Mouse (Mus musculus) myocyte (in vitro differentiated cells): ENCODE measurements at regions not wholly inside any gene's neighbourhood (a gene's known extent, or its start where the extent isn't known, plus 50 kb on each side); places are given as distances from the start of the nearest gene placed in this dataset.

Experiments used
- H3K27me3 ChIP-seq: one replicate; pipeline ENCODE4 v1.6.1; 2011; ENCODE audit not compliant: control insufficient read depth, insufficient read depth, insufficient read length
- H3K36me3 ChIP-seq: one replicate; pipeline ENCODE4 v1.6.1; 2011; ENCODE audit not compliant: control insufficient read depth, insufficient read depth
- H3K4me2 ChIP-seq: one replicate; pipeline ENCODE4 v1.6.1; 2011; ENCODE audit warnings: low read depth, control low read depth
- H3K4me3 ChIP-seq: one replicate; pipeline ENCODE4 v1.5.1; 2011; ENCODE audit warnings: mild to moderate bottlenecking, control low read depth, moderate library complexity
- H3K79me2 ChIP-seq: one replicate; pipeline ENCODE4 v1.6.1; 2011; ENCODE audit not compliant: control insufficient read depth, insufficient read depth
- H3ac ChIP-seq: one replicate; pipeline ENCODE4 v1.6.1; 2011; ENCODE audit not compliant: control insufficient read depth, insufficient read length
- CEBPB ChIP-seq: IDR thresholded peaks from 2 replicates; pipeline ENCODE4 v1.6.1; 2011; ENCODE audit warnings: mild to moderate bottlenecking, moderate library complexity; ENCODE audit not compliant: poor library complexity, insufficient read depth, severe bottlenecking
- E2F4 ChIP-seq: IDR thresholded peaks from one replicate; pipeline ENCODE4 v1.6.1; 2011; ENCODE audit warnings: mild to moderate bottlenecking, control low read depth, moderate library complexity; ENCODE audit not compliant: insufficient read depth
- MAX ChIP-seq: IDR thresholded peaks from one replicate; pipeline ENCODE4 v1.6.1; 2011; ENCODE audit warnings: low read depth, mild to moderate bottlenecking, control low read depth
- MYOD1 ChIP-seq, 3 experiments: IDR thresholded peaks; one replicate each; pipeline ENCODE4 v1.6.1; 2011; ENCODE audit warnings: control low read depth in 2 of 3, low read depth in 2 of 3, mild to moderate bottlenecking in 2 of 3, moderate library complexity in 1 of 3; ENCODE audit not compliant: insufficient read length in 2 of 3, control insufficient read depth in 1 of 3
- MYOG ChIP-seq, 3 experiments: IDR thresholded peaks; one replicate each; pipeline ENCODE4 v1.6.1; 2011; ENCODE audit warnings: control low read depth in 2 of 3, low read depth in 2 of 3, mild to moderate bottlenecking in 2 of 3; ENCODE audit not compliant: insufficient read length in 2 of 3, control insufficient read depth in 1 of 3, insufficient read depth in 1 of 3
- POLR2A ChIP-seq: IDR thresholded peaks from one replicate; pipeline ENCODE4 v1.6.1; 2011; ENCODE audit warnings: low read depth, mild to moderate bottlenecking, control low read depth, moderate library complexity; ENCODE audit not compliant: insufficient read length
- POLR2AphosphoS2 ChIP-seq: IDR thresholded peaks from one replicate; pipeline ENCODE4 v1.6.1; 2011; ENCODE audit warnings: low read depth, control low read depth; ENCODE audit not compliant: insufficient read length
- REST ChIP-seq: IDR thresholded peaks from one replicate; pipeline ENCODE4 v1.6.1; 2011; ENCODE audit warnings: mild to moderate bottlenecking, control low read depth, moderate library complexity; ENCODE audit not compliant: insufficient read depth, insufficient read length
- SRF ChIP-seq: IDR thresholded peaks from one replicate; pipeline ENCODE4 v1.6.1; 2011; ENCODE audit warnings: low read depth; ENCODE audit not compliant: control insufficient read depth, insufficient read length
- TCF12 ChIP-seq: IDR thresholded peaks from one replicate; pipeline ENCODE4 v1.6.1; 2011; ENCODE audit warnings: mild to moderate bottlenecking, control low read depth; ENCODE audit not compliant: poor library complexity, insufficient read depth, severe bottlenecking
- TCF3 ChIP-seq: IDR thresholded peaks from one replicate; pipeline ENCODE4 v1.6.1; 2011; ENCODE audit warnings: low read depth, control low read depth; ENCODE audit not compliant: insufficient read length
- USF1 ChIP-seq: IDR thresholded peaks from one replicate; pipeline ENCODE4 v1.6.1; 2011; ENCODE audit warnings: low read depth, mild to moderate bottlenecking, control low read depth, moderate library complexity

DNA sequence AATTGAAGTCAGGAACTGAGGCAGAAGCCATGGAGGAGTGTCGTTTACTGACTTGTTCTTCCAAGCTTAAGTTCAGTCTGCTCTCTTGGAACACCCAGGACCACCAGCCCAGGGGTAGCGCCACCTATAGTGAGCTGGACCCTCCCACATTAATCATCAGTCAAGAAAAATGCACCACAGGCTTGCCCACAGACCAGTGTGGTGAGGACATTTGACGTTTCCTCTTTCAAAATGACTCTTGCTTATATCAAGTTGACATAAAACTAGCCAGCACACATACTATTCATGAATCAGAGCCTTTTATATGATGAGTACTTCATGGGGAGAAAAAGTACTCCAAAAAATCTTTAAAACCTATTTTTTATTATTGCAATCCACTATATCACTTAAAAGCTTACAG lies 69.7 kb upstream of the Paip1 start:
- no peak overlapping the region for H3K4me2 ChIP-seq
- H3K27me3 ChIP-seq = no peaks in the 10 kb centered on the region
- no peak overlapping the region for H3K4me3 ChIP-seq
- TF ChIP-seq MYOD1 (IDR thresholded peaks at IDR 0.05; ENCODE audit: control insufficient read depth in 1 of 3, insufficient read length in 2 of 3, low read depth in 2 of 3) = no peak
- TF ChIP-seq POLR2AphosphoS2 = no peak
- TF ChIP-seq TCF3 = no peak
- TF ChIP-seq MAX = no peak
- TF ChIP-seq USF1 = no peak
- no peak for TF ChIP-seq CEBPB
- TF ChIP-seq E2F4 = no peak
- no peak for TF ChIP-seq TCF12
- TF ChIP-seq POLR2A = no peak
- TF ChIP-seq REST = no peak
- no peak for TF ChIP-seq MYOG (IDR thresholded peaks at IDR 0.05; ENCODE audit: control insufficient read depth in 1 of 3, insufficient read depth in 1 of 3, insufficient read length in 2 of 3, low read depth in 2 of 3)
- TF ChIP-seq SRF = no peak
- H3K79me2 ChIP-seq = no peaks in the 10 kb centered on the region
- H3K36me3 ChIP-seq = peaks cover 18% of the 10 kb centered on the region
- H3ac ChIP-seq = no peak overlapping the region

DNA sequence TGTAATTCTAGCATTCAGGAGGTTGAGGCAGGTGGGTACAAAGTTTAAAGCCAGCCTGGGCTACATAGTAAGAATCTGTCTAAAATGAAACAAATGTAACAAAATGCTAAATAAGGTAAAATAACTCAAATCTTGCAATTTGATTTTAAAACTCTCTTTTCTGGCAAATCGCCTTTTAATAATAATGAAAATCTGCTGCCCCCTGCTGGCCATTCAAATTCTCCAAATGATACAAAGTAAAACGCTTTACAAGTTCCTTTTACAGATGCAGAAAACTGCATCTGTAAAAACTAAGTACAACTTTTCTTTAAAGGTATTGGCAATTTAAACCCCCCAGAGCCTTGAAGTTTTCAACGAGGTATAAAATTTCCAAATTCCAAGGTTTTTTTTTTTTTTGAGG lies 65.0 kb upstream of the Paip1 start:
- Histone ChIP-seq H3K79me2 (no peaks in the 10 kb centered on the region), H3K36me3 (peaks cover 12% of the 10 kb centered on the region), H3ac (no peak overlapping the region)

DNA sequence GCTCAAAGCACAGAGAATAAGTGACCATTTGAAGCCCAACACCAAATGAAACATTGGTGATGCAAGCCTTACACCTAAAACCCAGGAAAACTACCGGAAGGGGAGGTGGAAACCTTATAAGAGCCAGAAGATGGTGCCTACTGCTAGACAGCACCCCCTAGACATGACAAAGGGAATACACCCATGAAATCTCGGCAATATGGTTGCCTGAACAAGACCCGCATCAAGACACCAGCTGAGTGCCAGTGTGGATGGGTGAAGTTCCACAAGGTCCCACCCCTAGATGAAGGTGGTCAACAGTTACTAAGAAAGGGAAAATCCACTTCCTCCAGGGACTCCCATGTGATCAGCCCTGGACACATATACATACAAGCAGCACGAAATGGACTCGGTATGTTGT lies 64.2 kb upstream of the Paip1 start:
- Histone ChIP-seq H3ac (no peak overlapping the region), H3K4me3 (no peak overlapping the region), H3K4me2 (no peak overlapping the region), H3K27me3 (no peaks in the 10 kb centered on the region), H3K79me2 (no peaks in the 10 kb centered on the region), H3K36me3 (peaks cover 12% of the 10 kb centered on the region)
- TF ChIP-seq MAX (no peak), SRF (no peak), CEBPB (no peak), MYOG (IDR thresholded peaks at IDR 0.05; ENCODE audit: control insufficient read depth in 1 of 3, insufficient read depth in 1 of 3, insufficient read length in 2 of 3, low read depth in 2 of 3) (no peak), MYOD1 (IDR thresholded peaks at IDR 0.05; ENCODE audit: control insufficient read depth in 1 of 3, insufficient read length in 2 of 3, low read depth in 2 of 3) (no peak), REST (no peak), POLR2A (no peak), TCF12 (no peak)

More for the DNA sequence above, 65.0 kb upstream of the Paip1 start:
- Histone ChIP-seq H3K4me2 (no peak overlapping the region), H3K4me3 (no peak overlapping the region), H3K27me3 (no peaks in the 10 kb centered on the region)
- TF ChIP-seq TCF12 = no peak
- TF ChIP-seq USF1 = no peak
- TF ChIP-seq SRF = no peak
- TF ChIP-seq MAX = no peak
- TF ChIP-seq MYOG (IDR thresholded peaks at IDR 0.05; ENCODE audit: control insufficient read depth in 1 of 3, insufficient read depth in 1 of 3, insufficient read length in 2 of 3, low read depth in 2 of 3) = no peak
- TF ChIP-seq MYOD1 (IDR thresholded peaks at IDR 0.05; ENCODE audit: control insufficient read depth in 1 of 3, insufficient read length in 2 of 3, low read depth in 2 of 3) = no peak
- no peak for TF ChIP-seq REST

DNA sequence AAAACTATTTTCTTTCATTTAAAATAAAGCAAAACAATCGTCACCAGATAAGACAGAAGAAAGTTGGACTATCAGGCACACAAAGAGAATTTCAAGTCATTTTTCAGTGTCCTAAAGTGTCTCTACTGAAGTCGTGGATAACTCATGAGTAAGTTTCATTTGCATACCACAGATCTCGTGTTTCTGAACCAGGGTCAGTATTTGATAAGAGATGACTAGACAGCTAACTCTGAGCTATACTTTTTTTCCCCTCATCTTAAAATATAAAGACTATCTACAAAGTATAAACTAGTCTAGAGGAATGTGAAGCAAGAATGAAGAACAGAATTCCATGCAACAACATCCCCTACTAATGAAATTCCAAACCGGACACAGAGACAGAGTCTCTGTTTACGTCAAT lies 60.9 kb upstream of the Paip1 start:
- Histone ChIP-seq H3K79me2 (no peaks in the 10 kb centered on the region), H3ac (no peak overlapping the region), H3K27me3 (no peaks in the 10 kb centered on the region), H3K4me2 (no peak overlapping the region), H3K4me3 (no peak overlapping the region), H3K36me3 (no peaks in the 10 kb centered on the region)
- TF ChIP-seq SRF = no peak
- no peak for TF ChIP-seq CEBPB
- no peak for TF ChIP-seq USF1
- no peak for TF ChIP-seq POLR2A
- TF ChIP-seq MYOD1 (IDR thresholded peaks at IDR 0.05; ENCODE audit: control insufficient read depth in 1 of 3, insufficient read length in 2 of 3, low read depth in 2 of 3) = no peak
- TF ChIP-seq TCF12 = no peak
- TF ChIP-seq REST = no peak
- no peak for TF ChIP-seq E2F4
- no peak for TF ChIP-seq POLR2AphosphoS2
- TF ChIP-seq MYOG (IDR thresholded peaks at IDR 0.05; ENCODE audit: control insufficient read depth in 1 of 3, insufficient read depth in 1 of 3, insufficient read length in 2 of 3, low read depth in 2 of 3) = no peak
- TF ChIP-seq TCF3 = no peak
- no peak for TF ChIP-seq MAX

DNA sequence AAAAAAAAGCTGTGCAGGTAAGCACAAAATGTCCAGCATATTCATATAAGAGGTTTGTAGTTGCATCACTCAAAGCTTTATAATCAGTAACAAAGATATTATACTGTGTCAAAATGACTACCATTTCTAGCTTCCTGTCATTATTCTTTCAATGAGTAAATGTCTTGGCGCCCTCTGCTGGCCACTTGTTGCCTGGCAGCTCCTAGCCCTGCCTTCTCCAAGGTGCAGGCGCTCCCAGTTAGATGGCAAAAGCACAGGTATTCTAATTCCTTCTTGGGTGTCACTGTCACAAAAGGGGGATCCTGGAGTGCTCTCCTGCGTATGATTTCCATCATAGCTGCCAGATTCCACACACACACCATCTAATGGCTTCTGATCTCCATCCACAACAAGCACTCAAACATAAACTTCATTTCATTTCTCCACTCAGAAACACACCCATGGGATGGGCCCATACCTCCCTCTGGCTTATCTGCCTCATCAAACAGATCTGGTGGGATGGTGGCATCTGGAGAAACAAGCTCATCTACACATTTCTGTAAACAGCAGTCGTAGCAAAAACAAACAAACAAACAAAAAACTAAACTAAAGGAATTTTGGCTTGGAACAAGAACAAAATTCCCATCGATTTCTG lies 49.9 kb upstream of the Paip1 start:
- H3K36me3 ChIP-seq = peaks cover 24% of the 10 kb centered on the region
- no peak overlapping the region for H3ac ChIP-seq
- no peak overlapping the region for H3K4me3 ChIP-seq
- TF ChIP-seq CEBPB = no peak
- no peak for TF ChIP-seq TCF12
- TF ChIP-seq MYOG (IDR thresholded peaks at IDR 0.05; ENCODE audit: control insufficient read depth in 1 of 3, insufficient read depth in 1 of 3, insufficient read length in 2 of 3, low read depth in 2 of 3) = no peak
- TF ChIP-seq MAX = no peak
- no peak for TF ChIP-seq MYOD1 (IDR thresholded peaks at IDR 0.05; ENCODE audit: control insufficient read depth in 1 of 3, insufficient read length in 2 of 3, low read depth in 2 of 3)
- no peak for TF ChIP-seq SRF
- TF ChIP-seq USF1 = no peak
- TF ChIP-seq E2F4 = no peak
- no peak for TF ChIP-seq POLR2A
- no peak for TF ChIP-seq POLR2AphosphoS2
- TF ChIP-seq REST = no peak
- TF ChIP-seq TCF3 = no peak
- no peaks in the 10 kb centered on the region for H3K79me2 ChIP-seq
- H3K27me3 ChIP-seq = no peaks in the 10 kb centered on the region
- no peak overlapping the region for H3K4me2 ChIP-seq
